Mouse (Mus musculus) cerebellum, postnatal 36 days (tissue): Measurements from ENCODE around the gene Gstm1.
"Not testable (repeated sequence)": the region's sequence is repeated elsewhere in the genome, so short reads cannot be mapped to it uniquely, and the experiment has no call there.

Source experiments
- DNase-seq, 2 experiments: peaks; one replicate each; pipeline ENCODE4 v3.0.0; 2021 to 2022; ENCODE audit warnings: mixed read lengths in 2 of 2

Gene Gstm1

GRCm38 (mm10) chr3:108014974-108015346 is 2.8 kb downstream of the Gstm1 start:
- no peak for DNase-seq

GRCm38 (mm10) chr3:108014098-108014973 is 3.4 kb downstream of the Gstm1 start:
- DNase-seq: no peak

GRCm38 (mm10) chr3:108013331-108013871 is 4.4 kb downstream of the Gstm1 start:
- no peak for DNase-seq

DNA sequence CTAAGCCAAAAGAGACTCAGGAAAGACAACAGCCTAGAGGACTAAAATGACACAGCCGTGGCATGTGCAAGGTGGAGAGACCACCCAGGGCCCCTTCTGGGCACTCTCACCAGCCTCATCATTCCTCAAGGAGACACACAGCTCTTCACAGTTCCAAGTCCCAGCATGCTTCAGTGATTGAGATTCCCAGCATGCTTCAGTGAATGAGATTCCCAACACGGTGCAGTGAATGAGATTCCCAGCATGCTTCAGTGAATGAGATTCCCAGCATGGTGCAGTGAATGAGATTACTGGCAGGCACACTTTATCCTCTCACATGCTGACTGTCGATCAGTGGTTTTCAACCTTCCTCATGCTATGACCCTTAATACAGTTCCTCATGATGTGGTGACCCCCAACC is 6.2 kb downstream of the Gstm1 start:
- no peak for DNase-seq

- DNase-seq: no peak
These were observed 7.5 kb downstream of the Gstm1 start for GRCm38 (mm10) chr3:108010286-108010685.

DNA sequence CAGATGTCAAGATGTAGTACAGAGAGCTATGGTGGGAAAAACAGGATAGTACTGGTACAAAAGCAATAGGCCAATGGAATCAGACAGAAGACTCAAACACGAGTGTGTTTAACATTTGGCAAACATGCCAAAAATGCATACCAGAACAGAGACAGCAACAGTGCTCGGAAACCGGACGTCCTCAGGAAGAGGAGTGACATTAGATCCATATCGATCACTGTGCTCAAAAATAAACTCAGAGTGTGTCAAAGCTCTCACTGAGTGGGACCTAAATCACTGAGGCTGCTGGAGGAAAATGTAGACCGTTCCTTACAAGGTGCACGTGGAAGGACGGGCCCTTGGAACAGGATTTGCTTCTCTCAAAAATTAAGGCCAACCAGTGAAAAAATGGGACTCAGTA is 15.8 kb downstream of the Gstm1 start:
- DNase-seq: no peak

- no peak for DNase-seq
These were observed 18.3 kb downstream of the Gstm1 start for GRCm38 (mm10) chr3:107999491-107999890.

DNA sequence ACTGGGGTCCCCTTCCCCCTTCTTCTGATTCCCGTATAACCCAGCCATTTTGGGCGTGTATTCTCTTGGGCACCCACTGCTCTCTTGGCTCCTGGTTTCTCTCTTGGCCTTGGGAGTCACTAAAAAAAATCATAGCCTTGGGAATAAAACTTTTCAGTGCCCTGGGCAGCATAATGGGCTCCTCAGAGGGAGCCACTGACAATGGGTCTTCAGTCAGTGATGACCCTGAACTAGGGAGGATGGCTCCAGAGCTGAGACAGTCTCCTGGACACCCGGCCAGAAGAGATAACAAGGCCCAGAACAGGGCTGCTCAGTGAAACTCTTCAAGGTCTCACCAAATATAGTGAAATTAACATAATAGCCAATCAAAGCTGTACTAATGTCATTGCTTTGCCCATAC is 19.2 kb downstream of the Gstm1 start:
- no peak for DNase-seq

DNA sequence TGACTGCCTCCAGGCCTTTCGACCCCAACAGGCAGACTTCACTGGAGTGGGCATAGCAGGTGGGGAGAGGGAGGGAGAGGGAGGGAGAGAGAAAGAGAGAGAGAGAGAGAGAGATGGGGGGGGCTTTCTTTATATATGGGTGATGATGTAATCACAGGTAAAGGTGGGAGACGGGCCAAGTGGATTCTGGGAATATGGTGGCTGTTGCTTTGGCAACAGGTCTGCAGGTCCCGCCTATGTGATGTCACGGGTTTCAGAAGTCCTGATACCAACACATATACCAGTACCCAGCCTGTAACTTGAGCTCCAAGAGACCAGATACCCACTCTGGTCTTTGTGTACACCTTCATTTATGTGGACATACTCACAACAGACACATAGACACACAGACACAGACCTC is 21.2 kb downstream of the Gstm1 start:
- no peak for DNase-seq

DNA sequence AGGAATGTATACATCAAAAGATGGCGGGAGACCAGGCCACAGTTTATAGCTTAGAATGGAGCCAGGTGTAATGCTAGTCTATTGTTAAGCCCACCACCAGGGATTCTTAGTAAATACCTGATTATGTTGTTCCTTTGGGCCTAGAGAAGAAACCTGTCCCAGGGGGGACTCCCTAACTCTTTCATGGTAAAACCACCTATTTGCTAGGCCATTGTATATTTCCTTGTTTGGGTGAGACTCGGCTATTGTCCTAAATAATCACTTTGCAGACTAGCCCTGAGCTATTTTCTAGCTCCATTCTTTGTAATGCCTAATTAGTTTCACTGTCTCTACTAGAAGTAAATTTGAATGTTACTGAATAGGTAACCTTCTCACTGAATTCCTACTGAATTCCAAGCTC is 21.8 kb downstream of the Gstm1 start:
- DNase-seq: not testable (repeated sequence)

DNA sequence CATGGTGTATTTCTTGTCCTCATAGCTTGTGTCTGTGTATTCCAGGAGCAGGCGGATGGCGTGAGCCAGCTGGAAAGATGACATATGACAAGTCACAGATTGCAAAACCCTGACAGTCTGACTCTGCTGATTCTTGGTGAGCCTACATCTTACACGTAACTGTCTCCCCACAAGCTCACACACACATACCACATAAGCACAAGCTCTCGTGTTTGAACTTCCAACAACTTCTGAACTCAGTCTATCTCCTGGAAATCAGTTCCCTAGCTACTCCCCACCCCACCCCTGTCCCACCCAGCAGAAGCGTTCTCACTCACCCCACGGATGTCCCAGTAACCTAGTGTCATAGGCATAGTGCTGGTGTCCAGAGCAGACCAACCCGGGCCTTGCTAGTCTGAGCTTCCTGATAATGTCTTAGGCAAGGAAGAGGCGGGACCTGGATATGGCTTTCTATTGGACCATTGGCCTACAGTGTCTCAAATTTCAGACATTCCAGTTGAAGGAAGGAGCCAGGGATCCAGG is 31.7 kb downstream of the Gstm1 start, which contains the start of gene Gstm2:
TSS of gene Gstm2 (minus strand) at position 413 of the 522 bp plus-strand sequence.
- no peak for DNase-seq

DNA sequence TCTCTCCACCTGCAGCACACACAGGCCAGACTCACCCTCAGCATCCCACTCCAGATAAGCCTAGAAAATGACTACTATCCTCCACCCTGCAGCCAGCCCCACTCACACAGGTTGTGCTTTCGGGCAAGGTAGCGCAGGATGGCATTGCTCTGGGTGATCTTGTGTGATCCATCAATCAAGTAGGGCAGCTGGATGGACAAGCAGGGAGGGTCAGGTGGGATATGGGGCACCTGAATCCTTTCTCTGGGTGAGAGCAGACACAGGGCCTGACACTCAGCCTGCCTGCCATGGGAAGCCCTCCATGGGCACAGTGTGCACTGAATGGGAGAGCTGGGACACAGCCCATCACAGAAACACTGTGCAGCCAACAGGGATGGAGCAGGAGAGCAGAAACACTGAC is 32.6 kb downstream of the Gstm1 start:
- not testable (repeated sequence) for DNase-seq

GRCm38 (mm10) chr3:107984471-107984870 is 33.3 kb downstream of the Gstm1 start:
- DNase-seq: no peak

DNA sequence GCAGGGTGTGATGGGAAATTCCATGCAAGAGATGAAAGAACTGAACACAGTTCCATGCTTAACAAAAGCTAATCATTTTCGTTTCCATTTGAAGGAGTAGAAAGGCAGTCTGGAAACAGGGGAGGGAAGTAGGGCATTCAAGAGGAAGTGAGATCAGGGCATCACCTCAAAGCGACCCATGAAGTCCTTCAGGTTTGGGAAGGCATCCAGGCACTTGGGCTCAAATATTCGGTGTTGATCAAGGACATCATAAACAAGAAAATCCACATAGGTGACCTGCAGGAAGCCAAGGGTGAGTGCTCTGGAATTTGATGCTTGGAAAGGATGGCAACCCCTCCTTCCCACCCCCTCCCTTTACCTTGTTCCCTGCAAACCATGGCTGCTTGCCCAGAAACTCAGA is 34.0 kb downstream of the Gstm1 start:
- DNase-seq: no peak

DNA sequence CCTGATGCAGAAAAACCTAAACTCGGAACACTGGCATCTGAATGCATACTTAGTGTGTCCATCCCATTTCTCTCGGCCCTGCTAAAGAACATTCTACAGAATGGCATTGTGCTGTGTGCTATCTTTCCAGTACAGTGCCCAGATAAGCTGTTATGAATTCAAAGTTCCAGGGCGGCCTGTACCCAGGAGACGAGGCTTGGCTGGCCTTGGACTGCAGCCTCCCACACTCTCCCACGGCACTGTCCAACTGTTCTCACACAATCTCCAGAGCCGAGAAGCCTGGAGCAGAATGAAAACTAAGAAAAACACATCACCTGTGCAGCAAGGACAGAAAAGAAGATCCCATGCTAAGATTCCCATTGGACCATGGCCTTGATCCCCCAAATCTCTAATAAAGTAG is 35.0 kb downstream of the Gstm1 start:
- DNase-seq: no peak

DNA sequence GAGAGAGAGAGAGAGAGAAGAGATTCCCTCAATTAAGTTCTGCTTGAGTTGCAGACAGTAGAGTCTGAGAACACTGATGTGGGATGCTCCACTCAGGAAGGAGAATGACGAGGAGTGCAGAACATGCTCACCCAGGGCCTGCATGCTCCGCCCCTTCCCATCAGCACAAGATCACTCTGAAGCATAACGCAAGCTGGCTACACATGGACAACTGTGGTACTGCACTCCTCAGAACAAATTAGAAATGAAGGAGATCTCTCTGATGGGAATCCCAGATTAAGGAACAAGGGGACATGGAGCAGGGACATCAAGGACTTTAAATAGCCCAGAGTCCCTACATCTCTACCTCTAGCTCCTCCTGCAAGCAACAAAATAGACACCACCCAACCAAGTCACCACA is 36.5 kb downstream of the Gstm1 start:
- no peak for DNase-seq

DNA sequence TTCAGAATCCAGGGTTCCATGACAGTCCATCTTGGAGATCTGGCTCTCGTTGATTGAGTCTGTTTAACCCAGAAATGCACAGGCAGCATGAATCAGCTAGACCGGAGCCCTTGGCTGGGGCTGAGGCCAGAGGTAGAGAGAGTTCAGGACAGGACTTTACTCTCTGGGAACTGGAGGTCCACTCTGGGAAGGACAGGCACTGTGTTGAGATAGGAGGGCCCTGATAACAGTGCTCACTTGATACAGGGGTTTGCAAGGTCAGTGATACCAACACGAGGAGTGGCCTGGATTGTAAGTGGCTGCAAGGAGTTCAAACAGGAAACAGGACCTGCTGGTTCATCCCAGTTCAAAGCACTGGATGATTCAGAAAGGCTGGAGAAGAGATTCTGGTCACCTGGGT is 40.1 kb downstream of the Gstm1 start:
- no peak for DNase-seq

DNA sequence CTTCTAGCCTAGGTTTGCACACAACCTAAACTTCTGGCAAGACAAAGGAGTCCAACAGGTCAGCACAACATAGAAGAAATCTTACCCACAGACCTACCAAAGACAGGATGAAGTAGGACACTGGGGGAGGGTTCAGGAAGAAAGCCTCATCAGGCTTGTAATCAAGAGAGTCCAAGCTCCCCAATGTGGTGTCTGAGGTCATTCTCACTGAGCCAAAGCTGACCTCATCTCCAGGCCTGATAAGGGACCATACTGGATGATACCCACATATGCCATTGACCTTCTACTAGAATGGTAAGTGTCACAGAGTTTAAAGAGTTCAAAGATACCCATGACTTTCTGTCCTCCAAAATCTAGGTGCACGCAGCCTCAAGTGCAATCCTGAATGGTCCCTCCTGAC is 43.5 kb downstream of the Gstm1 start:
- DNase-seq: no peak

- no peak for DNase-seq
These were observed 45.7 kb downstream of the Gstm1 start for GRCm38 (mm10) chr3:107972070-107972469.

GRCm38 (mm10) chr3:107971101-107971500 is 46.7 kb downstream of the Gstm1 start:
- DNase-seq: not testable (repeated sequence)

DNA sequence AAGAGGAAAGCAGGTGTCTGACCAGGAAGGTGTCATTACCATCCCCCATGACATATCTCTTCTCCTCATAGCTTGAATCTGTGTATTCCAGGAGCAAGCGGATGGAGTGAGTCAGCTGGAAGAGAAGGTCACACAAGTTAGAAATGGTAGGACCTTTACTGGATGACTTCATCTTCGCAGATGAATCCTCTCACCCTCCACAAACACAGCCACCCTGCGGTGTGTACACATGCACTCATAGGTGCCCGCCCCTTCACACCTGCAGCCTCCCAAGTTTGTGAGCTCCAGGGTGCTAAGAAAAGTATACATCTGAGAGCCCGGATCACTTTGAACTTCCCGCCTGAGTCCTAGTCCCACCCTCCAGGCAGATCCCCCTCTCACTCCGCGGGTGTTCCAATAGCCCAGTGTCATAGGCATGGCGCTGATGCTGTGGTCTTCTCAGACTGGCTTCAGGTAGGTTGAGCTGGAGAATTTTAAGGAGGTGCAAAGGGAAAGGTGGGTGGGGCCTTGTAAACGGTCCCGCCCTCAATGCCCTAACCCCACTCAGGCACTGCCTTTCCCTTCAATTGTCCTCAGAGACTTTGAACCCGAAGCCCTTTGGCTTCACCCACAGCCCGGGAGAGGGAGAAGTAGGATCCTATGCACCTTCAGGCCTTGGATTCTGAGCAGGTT is 48.9 kb downstream of the Gstm1 start, which contains the start of gene Gstm3:
TSS of gene Gstm3 (minus strand) at position 560 of the 672 bp plus-strand sequence.
- DNase-seq: no peak

DNA sequence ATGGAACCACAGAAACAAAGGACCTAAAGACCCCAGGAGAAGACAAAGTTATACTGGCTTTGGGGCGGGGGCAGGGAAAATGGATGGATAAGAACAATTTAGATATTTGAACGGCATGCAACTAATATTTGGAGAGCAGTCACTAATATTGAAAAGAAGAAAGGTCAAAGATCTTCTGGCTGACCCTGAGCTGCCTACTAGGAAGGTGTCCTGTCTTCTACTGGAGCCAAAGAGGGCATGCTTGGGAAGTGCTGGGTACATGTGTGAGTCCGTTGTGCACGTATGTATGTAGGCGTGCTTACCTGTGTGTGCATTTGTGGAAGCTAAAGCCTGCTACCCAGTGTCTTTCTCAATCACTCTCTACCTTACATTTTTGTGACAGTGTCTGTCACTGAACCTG is 51.1 kb downstream of the Gstm1 start:
- DNase-seq: no peak

GRCm38 (mm10) chr3:107965592-107965991 is 52.2 kb downstream of the Gstm1 start:
- DNase-seq: no peak
